8 mouse cellular contexts compared by ENCODE assay signal in the genomic region with DNA sequence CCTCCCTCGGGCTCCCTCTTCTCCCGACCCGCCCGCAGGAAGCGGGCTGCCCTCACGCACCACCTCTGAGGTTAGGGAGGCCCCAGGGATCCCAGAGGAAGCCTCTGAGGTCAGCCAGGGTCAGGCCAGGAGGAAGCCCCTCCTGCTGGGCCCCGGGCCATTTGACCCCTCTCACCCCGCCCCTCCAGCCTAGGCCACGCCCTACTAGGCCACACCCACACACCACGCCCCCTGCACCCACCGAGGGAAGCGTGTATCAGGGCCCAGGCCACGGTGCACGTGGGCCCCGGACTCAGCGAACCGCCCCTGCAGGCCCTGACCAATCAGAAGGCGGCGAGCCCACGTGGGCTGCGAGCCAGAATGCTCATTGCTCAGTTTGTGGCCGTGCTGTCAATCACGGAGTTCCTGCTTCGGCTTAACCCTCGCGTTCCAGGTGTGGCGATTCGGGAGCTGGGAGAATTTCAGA. TPM values are rescaled to one million over a fixed set of nuclear protein-coding genes. Genes with fewer than 3 reads are reported as not detected.
DNase-seq lines count a peak whose midpoint lies in the region; ATAC-seq lines count a peak whose summit lies in the region.

A gene (minus strand): TSS at position 336 of the 466 bp plus-strand sequence.

- peaks cover 57% of the 10 kb centered on the region for H3K4me1 ChIP-seq in hindbrain, embryonic 13.5 days (replicated peaks)

- peak within 1 kb of the TSS; percentile 27 for H3K4me3 ChIP-seq in hindbrain, embryonic 13.5 days

- no peaks in the 10 kb centered on the region for H3K36me3 ChIP-seq in hindbrain, embryonic 13.5 days

- peak within 1 kb of the TSS; percentile 51 for H3K4me2 ChIP-seq in hindbrain, embryonic 13.5 days

- 0 out of 2 replicates have a peak within 1 kb of the TSS, but pooled peaks have one; percentile 19 for H3K9ac ChIP-seq in hindbrain, embryonic 13.5 days

- peaks cover 51% of the 10 kb centered on the region for H3K27me3 ChIP-seq in hindbrain, embryonic 13.5 days

- H3K27ac ChIP-seq in hindbrain, embryonic 13.5 days: no peak within 1 kb of the TSS

- ATAC-seq in hindbrain, embryonic 13.5 days (ENCODE audit: low FRiP score): peak; percentile 73

- under 1% methylated on average over 27 of the region's 28 CpGs for WGBS in hindbrain, embryonic 13.5 days

- DNase-seq in Muller cell, postnatal 12 days (ENCODE audit: inconsistent ontology term): peak; percentile 96
- DNase-seq in cerebellum, postnatal 10 days: peak; percentile 98 to 99
- peak; percentile 90 to 91 for DNase-seq in frontal cortex, postnatal 14 days (ENCODE audit: low spot score in 2 of 2)
- DNase-seq in layer of hippocampus, postnatal 25 days (ENCODE audit: extremely low spot score in 1 of 2, low spot score in 1 of 2): peak; percentile 91 to 93
- DNase-seq in lung, postnatal 25 days (ENCODE audit: low spot score): peak; percentile 96
- DNase-seq in retina, embryonic 14.5 days (ENCODE audit: low spot score): peak; percentile 98
- DNase-seq in thymus, postnatal 4 days: peak; percentile 96

- H3K9me3 ChIP-seq in hindbrain, embryonic 13.5 days: no peaks in the 10 kb centered on the region

RNA-seq across cellular contexts. Expression of the gene that starts here (rescaled TPM):
- 3.0 and 4.2 TPM in 2 replicates for polyA plus RNA-seq in hindbrain, embryonic 13.5 days (2015; fragmentation: Nextera tagmentation; extraction: Ambion mirVana)
- 1 to 10 TPM; 1.7 to 4.1 TPM for total RNA-seq in layer of hippocampus, postnatal 25 days (2021)
